Mouse (Mus musculus): ENCODE data around the gene Fam117a. TPM values are rescaled to one million over a fixed set of nuclear protein-coding genes. Genes with fewer than 3 reads are reported as not detected.

The Fam117a gene
- polyA plus RNA-seq, 1 experiment, result 14.3 TPM

DNA sequence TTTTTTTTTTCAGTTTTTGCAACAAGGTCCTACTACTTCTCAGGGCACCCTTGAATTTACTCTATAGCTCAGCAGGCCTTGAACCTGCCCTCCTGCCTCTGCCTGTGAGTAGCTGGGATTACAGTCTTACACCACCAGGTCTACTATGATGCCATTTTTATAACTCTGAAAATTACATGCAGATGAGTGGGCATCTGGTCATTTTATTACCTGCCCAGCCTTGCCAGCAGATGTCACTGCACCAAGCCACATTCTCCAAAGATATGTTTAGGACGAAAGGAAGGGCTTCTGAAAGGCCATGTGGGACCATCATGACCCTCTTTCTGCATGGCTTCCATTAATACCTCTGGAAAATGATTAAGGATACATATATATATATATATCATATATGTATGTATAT lies 17.3 kb upstream of the Fam117a start:
- no peak for DNase-seq
- no peaks in the 10 kb centered on the region for H3K27me3 ChIP-seq (ENCODE audit: control insufficient read depth, insufficient read depth, low read length)
- H3K4me1 ChIP-seq (ENCODE audit: control insufficient read depth, insufficient read depth, low read length), result no peaks in the 10 kb centered on the region
- no peak overlapping the region for H3K4me3 ChIP-seq (replicated peaks; ENCODE audit: insufficient read depth, low read depth, low read length)
- 60% methylated on average over 1 of the region's 1 CpGs for WGBS
- TF ChIP-seq POLR2A (IDR thresholded peaks at IDR 0.05; ENCODE audit: borderline replicate concordance, insufficient read depth, low read length), result no peak
- no peak for TF ChIP-seq CTCF (IDR thresholded peaks at IDR 0.05; ENCODE audit: borderline replicate concordance, insufficient read depth, low read depth, low read length)
- H3K27ac ChIP-seq (ENCODE audit: insufficient read depth, low read length), result no peak overlapping the region

DNA sequence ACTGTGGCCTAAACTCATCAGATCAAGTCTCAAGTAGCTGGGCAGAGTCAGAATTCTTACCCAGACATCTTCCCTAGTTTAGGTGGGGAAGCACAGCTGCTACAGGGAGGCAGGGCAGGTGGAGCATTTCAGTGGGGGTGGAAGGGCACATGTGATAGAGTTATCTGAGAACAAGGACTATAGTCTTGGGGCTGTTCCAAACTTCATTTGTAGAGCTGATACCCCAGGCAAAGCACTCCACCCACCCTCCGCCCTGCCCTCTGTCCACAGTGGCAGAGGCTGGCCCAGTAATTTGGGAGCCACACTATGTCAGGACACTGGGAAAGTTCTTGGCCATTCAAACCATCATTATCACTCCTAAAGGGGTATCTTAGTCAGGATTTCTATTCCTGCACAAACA lies 16.8 kb upstream of the Fam117a start:
- 100% methylated on average over 1 of the region's 1 CpGs for WGBS
- Histone ChIP-seq H3K4me1 (ENCODE audit: control insufficient read depth, insufficient read depth, low read length) (no peaks in the 10 kb centered on the region), H3K27me3 (ENCODE audit: control insufficient read depth, insufficient read depth, low read length) (no peaks in the 10 kb centered on the region), H3K4me3 (replicated peaks; ENCODE audit: insufficient read depth, low read depth, low read length) (no peak overlapping the region), H3K27ac (ENCODE audit: insufficient read depth, low read length) (no peak overlapping the region)
- TF ChIP-seq POLR2A (IDR thresholded peaks at IDR 0.05; ENCODE audit: borderline replicate concordance, insufficient read depth, low read length), result no peak
- TF ChIP-seq CTCF (IDR thresholded peaks at IDR 0.05; ENCODE audit: borderline replicate concordance, insufficient read depth, low read depth, low read length), result no peak
- DNase-seq, result no peak

DNA sequence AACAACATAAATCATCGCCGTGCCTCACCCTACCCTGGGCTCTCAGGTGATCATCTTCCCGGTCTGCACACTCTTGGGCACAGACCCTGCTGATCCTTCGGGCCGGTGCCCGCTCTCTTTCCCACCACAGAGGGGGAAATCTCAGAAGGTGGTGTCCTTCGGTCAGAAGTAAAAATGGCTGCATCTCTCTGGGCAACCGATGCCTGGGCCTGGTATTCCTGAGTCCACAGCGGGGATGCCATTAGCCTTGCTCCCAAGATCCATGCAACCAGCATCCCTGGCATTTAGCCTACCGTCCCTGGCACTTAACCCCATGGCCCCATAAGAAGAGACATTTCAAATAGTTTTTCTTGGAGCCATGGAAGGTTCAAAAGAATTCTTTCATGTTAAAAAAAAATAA lies 12.6 kb upstream of the Fam117a start:
- Histone ChIP-seq H3K27ac (ENCODE audit: insufficient read depth, low read length) (no peak overlapping the region), H3K27me3 (ENCODE audit: control insufficient read depth, insufficient read depth, low read length) (no peaks in the 10 kb centered on the region), H3K4me1 (ENCODE audit: control insufficient read depth, insufficient read depth, low read length) (no peaks in the 10 kb centered on the region), H3K4me3 (replicated peaks; ENCODE audit: insufficient read depth, low read depth, low read length) (no peak overlapping the region)
- TF ChIP-seq CTCF (IDR thresholded peaks at IDR 0.05; ENCODE audit: borderline replicate concordance, insufficient read depth, low read depth, low read length) (no peak), POLR2A (IDR thresholded peaks at IDR 0.05; ENCODE audit: borderline replicate concordance, insufficient read depth, low read length) (no peak)
- WGBS, result 29% methylated on average over 10 of the region's 10 CpGs
- no peak for DNase-seq

DNA sequence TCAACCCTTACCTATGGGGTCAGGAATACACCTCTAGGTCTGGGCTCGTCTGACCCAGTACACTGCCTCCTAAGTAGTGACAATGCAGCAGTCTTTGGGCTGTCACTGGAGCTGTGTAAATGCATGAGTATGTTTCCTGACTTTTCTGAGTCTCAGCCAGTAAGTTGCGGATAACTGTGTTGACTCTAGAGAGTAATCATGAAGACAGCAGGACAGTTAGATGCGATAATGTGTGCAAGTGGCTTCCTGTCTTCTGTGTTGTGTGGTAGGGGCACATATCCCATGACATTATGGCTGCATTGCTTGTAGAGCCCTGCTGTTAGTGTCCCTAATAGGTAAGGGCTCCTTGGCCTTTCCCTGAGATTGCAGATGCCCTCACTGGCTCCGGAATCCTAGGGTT lies 11.0 kb upstream of the Fam117a start:
- no peak overlapping the region for H3K4me3 ChIP-seq (replicated peaks; ENCODE audit: insufficient read depth, low read depth, low read length)
- WGBS, result 84% methylated on average over 4 of the region's 4 CpGs
- H3K4me1 ChIP-seq (ENCODE audit: control insufficient read depth, insufficient read depth, low read length), result no peaks in the 10 kb centered on the region
- H3K27ac ChIP-seq (ENCODE audit: insufficient read depth, low read length), result no peak overlapping the region
- no peaks in the 10 kb centered on the region for H3K27me3 ChIP-seq (ENCODE audit: control insufficient read depth, insufficient read depth, low read length)
- DNase-seq, result no peak
- TF ChIP-seq POLR2A (IDR thresholded peaks at IDR 0.05; ENCODE audit: borderline replicate concordance, insufficient read depth, low read length) (no peak), CTCF (IDR thresholded peaks at IDR 0.05; ENCODE audit: borderline replicate concordance, insufficient read depth, low read depth, low read length) (no peak)

DNA sequence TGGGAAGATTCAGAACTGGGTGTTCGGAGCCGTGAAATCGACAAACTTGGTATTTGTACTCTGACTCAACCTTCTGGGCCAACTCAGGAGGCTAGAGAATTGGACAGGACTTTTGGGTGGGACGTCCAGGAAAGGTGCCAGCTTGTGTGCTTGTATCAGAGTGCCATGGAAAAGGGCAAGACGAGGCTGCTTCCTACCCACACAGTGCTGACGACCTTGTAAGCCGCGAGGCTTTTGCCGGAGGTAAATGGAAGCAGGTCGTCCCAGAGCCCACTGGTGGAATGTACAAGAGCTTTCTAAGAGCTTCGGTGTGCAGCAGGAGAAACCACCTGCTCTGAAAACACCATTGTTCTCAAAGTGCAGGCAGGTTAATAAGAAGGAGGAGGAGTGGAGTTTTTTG lies 10.6 kb upstream of the Fam117a start:
- Histone ChIP-seq H3K27ac (ENCODE audit: insufficient read depth, low read length) (no peak overlapping the region), H3K4me1 (ENCODE audit: control insufficient read depth, insufficient read depth, low read length) (no peaks in the 10 kb centered on the region), H3K4me3 (replicated peaks; ENCODE audit: insufficient read depth, low read depth, low read length) (no peak overlapping the region), H3K27me3 (ENCODE audit: control insufficient read depth, insufficient read depth, low read length) (no peaks in the 10 kb centered on the region)
- no peak for DNase-seq
- 72% methylated on average over 11 of the region's 11 CpGs for WGBS
- TF ChIP-seq CTCF (IDR thresholded peaks at IDR 0.05; ENCODE audit: borderline replicate concordance, insufficient read depth, low read depth, low read length) (no peak), POLR2A (IDR thresholded peaks at IDR 0.05; ENCODE audit: borderline replicate concordance, insufficient read depth, low read length) (no peak)

DNA sequence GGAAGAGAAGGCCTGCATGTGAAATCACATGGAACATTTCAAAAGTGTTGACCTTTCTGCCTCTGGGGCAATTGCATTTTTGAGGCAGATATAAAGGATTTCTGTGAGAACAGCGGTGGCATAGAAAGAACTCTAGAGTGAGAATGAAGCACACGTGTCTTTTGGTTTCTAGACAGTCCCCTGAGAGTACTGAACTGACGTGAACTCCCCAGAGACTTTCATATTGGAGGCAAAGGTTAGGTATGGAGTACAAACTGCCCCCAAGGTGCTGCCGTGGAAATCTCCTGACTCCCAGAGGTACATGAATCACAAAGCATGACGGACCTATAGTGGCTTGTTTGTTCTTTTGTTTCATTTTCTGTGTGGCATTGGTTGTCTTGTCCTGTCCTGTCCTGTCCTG lies 8.2 kb upstream of the Fam117a start:
- WGBS, result 75% methylated on average over 5 of the region's 5 CpGs
- H3K4me3 ChIP-seq (replicated peaks; ENCODE audit: insufficient read depth, low read depth, low read length), result no peak overlapping the region
- H3K27me3 ChIP-seq (ENCODE audit: control insufficient read depth, insufficient read depth, low read length), result no peaks in the 10 kb centered on the region
- no peak for DNase-seq
- TF ChIP-seq POLR2A (IDR thresholded peaks at IDR 0.05; ENCODE audit: borderline replicate concordance, insufficient read depth, low read length) (no peak), CTCF (IDR thresholded peaks at IDR 0.05; ENCODE audit: borderline replicate concordance, insufficient read depth, low read depth, low read length) (no peak)
- no peak overlapping the region for H3K27ac ChIP-seq (ENCODE audit: insufficient read depth, low read length)
- H3K4me1 ChIP-seq (ENCODE audit: control insufficient read depth, insufficient read depth, low read length), result no peaks in the 10 kb centered on the region

DNA sequence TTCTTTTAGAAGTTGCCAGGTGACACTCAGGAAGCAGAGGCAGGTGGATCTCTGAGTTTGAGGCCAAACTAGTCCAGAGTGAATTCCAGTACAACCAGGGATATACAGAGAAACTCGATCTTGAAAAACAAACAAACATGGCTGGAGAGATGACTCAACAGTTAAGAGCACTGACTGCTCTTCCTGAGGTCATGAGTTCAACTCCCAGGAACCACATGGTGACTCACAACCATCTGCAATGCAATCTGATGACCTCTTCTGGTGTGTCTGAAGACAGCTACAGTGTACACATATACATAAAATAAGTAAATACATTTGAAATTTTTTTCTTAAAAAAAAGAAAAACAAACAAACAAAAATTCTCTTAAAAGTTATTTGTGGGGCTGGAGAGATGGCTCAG lies 6.2 kb upstream of the Fam117a start:
- TF ChIP-seq POLR2A (IDR thresholded peaks at IDR 0.05; ENCODE audit: borderline replicate concordance, insufficient read depth, low read length), result no peak
- TF ChIP-seq CTCF (IDR thresholded peaks at IDR 0.05; ENCODE audit: borderline replicate concordance, insufficient read depth, low read depth, low read length), result no peak
- 77% methylated on average over 1 of the region's 1 CpGs for WGBS
- Histone ChIP-seq H3K27me3 (ENCODE audit: control insufficient read depth, insufficient read depth, low read length) (no peaks in the 10 kb centered on the region), H3K27ac (ENCODE audit: insufficient read depth, low read length) (no peak overlapping the region), H3K4me3 (replicated peaks; ENCODE audit: insufficient read depth, low read depth, low read length) (no peak overlapping the region), H3K4me1 (ENCODE audit: control insufficient read depth, insufficient read depth, low read length) (no peaks in the 10 kb centered on the region)
- DNase-seq, result no peak

DNA sequence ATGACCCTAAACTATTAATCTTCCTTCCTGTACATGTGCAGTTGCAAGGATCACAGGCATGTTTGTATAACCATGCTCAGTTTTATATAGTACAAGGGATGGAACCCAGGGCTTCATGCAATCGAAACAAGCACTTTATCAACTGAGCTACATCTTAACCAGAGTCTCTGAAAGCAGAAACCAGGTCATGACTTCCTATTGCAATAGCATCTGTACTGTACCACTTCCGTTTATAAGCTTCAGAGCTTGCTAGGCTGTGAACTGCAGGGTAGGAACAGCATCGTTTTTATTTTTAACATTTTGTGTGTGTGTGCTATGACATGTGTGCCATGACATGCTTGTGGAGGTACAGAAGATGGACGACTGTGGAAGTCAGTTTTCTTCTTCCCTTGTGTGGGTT lies 3.6 kb upstream of the Fam117a start:
- Histone ChIP-seq H3K27ac (ENCODE audit: insufficient read depth, low read length) (no peak overlapping the region), H3K27me3 (ENCODE audit: control insufficient read depth, insufficient read depth, low read length) (no peaks in the 10 kb centered on the region; the same call in 1 of the 2 replicates), H3K4me3 (replicated peaks; ENCODE audit: insufficient read depth, low read depth, low read length) (no peak overlapping the region), H3K4me1 (ENCODE audit: control insufficient read depth, insufficient read depth, low read length) (no peaks in the 10 kb centered on the region)
- WGBS, result 53% methylated on average over 4 of the region's 4 CpGs
- TF ChIP-seq POLR2A (IDR thresholded peaks at IDR 0.05; ENCODE audit: borderline replicate concordance, insufficient read depth, low read length) (no peak), CTCF (IDR thresholded peaks at IDR 0.05; ENCODE audit: borderline replicate concordance, insufficient read depth, low read depth, low read length) (no peak)
- no peak for DNase-seq

Data from cerebellum, adult 2 months (tissue).